Mouse (Mus musculus): ENCODE data around the gene Aurkb.

Gene Aurkb

DNA sequence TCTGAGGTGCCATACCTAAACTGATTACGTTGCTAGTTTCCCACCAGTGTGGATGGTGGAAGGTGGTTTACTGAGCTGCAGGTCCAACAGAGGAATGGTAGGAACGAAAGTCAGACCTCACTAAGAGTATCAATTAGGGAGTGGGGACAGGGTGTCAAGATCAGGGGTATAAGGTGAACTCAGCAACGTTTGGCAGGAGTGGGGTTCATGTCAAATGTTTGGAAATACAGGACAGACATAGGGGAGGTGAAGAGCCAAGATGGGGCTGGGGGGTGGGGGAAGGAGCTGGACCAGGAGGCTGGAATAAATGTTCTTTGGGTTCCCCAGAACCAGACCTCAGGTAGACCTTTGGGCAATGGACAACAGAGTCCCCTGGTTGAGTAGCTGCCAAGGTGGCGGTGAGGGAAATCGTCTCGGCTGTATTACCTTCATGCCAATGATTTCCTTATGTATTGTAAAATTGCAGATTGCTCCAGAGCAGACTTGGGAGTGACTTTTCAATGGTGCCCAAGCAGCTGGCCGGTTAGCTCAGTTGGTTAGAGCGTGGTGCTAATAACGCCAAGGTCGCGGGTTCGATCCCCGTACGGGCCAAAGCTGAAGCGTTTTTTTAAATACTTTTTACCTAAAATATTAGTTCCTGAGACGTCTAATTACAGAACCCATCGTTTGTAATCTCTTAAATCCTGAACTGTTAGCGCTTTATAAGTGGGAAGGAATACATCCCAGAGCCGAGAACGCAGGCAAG is 8.8 kb upstream of the Aurkb start:
- peak; percentile 87 to 91 for DNase-seq

DNA sequence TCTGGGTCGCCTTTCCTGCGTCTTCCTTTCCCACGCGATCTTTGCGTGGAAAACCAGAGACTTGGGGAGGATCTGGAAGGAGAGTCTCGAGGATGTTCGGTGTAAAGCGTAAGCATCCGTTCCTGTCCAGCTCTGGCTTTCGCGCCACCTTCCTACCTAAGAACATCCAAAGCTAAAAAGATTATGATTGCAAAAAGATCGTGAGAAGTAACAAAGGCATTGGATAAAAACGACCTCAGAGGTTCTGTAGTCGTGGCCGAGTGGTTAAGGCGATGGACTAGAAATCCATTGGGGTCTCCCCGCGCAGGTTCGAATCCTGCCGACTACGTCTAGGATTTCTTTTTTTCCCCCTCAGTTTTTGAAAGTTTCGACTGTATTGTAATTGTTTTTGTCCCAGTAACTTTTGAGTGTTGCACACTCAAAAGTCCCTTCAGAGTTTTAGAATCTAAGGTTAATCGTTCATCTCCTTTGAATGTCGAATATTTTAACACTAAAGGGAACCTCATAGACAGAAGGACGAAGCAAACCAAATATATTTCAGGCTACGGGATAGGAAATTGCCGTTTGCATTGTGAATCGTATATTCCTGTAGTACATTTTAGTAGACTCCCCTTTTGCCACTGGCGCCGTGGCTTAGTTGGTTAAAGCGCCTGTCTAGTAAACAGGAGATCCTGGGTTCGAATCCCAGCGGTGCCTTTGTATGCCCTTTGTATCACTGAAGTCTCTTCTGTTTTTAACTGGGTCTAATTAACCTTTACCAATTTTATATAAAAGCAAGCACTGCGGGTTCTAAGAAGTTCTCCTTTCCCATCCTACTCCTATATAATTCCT is 8.0 kb upstream of the Aurkb start:
- peak; percentile 84 to 86 for DNase-seq

DNA sequence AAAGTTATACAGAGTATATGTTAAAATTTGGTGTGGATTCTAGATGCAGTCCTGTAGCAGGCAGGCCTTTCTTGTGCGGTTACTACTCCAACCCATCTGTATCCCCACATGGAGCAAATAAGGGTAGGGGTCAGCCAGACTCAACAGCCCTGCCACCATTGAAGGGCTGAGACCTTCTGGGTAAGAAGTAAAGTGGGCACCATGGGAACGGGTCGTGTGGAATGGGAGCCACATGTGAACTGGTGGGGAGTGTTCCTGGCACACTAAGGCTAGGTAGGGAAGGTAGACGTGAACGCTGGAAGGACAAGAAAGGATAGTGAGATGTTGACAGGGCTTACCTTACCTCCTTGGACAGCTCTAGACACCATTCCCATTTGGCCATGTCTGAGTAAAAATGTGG is 7.3 kb upstream of the Aurkb start:
- no peak for DNase-seq

DNA sequence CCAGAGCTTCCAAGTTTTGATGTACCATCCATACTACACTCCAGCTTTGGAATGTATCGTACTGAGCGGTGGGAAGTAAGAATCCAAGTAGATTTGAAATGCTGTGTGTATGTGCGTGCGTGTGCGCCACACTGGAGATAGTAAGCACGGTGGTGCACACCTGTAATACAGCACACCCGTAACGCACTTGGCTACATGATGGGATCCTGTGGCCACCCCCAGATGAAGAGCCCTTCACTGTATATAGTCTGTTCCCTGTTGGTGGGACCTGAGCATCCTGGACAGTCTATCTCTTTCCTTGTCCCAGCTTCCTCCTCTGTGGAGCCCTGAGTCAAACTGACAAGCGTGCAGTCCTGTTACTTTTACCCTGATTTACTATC is 938 bp downstream of the Aurkb start:
- no peak for DNase-seq

DNA sequence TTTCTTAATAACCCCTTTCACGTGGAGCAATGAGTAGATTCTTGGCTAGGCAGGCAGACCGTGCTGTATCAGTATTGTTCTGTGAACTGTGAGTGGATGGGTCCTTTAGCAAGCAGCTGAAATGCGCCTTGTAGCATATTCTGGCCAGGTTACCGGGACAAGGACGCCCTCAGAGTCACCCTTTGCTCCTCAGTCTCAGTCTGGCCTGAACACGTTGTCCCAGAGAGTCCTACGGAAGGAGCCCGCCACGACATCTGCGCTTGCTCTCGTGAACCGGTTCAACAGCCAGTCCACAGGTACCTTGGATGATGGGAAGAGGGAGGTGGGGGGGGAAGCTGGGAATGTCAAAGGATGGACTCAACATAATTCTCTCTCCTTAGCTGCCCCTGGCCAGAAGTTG is 2.1 kb downstream of the Aurkb start:
- no peak for DNase-seq

DNA sequence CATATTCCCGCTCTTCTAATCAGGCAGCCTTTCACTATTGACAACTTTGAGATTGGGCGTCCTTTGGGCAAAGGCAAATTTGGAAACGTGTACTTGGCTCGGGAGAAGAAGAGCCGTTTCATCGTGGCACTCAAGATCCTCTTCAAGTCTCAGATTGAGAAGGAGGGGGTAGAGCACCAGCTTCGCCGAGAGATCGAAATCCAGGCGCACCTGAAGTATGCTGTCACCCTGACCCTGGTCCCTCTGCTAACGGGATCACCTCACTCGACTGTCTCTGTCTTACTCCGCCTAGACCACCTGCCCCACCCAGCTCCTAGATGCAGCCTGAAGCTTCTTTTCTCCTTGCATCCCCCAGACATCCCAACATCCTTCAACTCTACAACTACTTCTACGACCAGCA is 2.7 kb downstream of the Aurkb start:
- no peak for DNase-seq

DNA sequence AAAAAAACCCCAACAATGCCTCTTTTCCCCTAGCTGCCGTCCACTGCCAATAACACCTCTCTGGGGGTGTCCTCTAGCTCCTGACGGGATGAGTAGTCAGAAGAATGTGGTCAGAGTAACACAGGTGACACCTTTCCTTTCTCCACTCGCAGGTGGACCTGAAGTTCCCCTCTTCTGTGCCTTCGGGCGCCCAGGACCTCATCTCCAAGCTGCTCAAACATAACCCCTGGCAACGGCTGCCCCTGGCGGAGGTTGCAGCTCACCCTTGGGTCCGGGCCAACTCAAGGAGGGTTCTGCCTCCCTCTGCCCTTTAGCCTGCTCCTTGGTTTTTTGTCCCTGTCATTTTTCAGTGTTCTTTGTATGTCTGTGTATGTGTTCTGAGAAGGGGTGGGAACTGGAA is 5.3 kb downstream of the Aurkb start:
- peak in 1 of 2 experiments; percentile 43 for DNase-seq

DNA sequence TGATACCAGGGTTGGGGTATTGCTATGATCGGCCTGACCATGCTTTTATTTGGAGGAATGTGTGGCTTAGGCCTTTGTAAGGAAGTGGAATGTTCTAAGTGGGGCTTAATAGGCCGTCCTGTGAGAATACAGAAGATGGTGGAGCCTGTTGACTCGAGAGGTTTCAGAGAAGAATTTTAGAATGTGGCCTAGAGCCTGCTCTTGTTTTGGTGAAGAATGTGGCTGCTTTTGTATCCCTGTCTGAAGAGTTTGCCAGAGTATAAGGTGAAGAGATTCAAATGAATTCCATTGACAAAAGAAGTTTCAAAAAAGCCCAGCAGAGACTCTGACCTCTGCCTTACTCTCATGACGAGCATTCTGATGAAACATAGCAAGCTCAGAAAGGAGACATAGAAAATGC is 6.3 kb downstream of the Aurkb start:
- DNase-seq: no peak

DNA sequence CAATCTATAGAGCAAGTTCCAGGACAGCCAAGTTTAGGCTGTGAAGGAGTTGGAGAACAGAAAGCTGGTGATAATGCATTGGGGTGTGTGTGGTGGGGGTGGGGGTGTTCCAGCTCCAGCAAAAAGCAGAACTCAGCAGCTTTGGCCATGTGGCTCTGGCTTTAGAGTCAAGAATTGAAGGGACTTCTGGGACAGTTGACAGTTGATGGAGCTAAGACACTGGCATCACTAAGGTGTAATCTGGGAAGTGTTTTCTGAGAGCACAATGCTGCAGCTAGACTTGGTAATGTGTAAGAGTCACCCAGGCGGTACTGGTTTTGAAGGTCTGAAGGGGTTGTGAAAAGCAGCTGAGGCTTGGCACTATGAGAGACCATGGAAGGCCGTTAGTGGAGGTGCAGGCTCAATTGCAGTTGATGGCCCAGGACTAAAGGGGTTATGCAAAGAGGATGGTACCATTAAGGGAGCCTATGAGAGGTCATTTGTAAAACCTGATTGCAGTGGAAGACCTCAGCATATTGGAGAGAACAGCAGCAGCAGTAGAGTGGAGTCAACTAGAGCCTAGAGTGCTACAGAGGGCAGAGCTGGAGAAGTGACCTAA is 7.5 kb downstream of the Aurkb start:
- no peak for DNase-seq

DNA sequence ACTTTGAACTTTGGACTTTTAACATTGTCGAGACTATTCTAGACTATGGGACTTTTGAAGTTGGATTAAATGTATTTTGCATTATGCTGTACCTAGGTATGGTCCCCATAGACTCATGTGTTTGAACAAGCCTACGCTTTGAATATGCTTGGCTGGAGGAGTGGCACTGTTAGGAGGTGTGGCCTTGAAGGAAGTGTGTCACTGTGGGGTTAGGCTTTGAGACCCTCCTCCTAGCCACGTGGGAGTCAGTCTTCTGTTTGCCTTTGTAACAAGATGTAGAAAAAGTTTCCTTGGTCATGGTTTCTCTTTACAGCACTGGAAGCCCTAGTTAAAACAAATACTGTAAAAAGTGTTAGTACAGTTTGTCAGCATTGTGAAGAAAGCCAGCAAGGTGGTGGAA is 8.4 kb downstream of the Aurkb start:
- DNase-seq: no peak

DNA sequence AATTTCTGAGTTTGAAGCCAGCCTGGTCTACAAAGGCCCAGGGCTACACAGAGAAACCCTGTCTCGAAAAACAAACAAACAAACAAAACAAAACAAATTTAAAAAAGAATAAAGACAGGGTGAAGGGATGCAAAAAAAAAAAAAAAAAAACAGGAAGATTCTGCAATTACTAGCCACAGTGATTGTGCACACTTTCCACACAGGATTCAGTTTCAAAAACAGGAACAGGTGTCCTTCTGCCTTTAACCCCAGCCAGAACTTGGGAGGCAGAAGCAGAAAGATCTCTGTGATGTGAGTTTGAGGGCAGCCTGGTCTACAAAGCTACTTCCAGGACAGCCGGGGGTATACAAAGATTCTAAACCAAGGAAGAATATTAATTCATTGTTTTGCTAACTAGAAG is 12.8 kb downstream of the Aurkb start:
- no peak for DNase-seq

DNA sequence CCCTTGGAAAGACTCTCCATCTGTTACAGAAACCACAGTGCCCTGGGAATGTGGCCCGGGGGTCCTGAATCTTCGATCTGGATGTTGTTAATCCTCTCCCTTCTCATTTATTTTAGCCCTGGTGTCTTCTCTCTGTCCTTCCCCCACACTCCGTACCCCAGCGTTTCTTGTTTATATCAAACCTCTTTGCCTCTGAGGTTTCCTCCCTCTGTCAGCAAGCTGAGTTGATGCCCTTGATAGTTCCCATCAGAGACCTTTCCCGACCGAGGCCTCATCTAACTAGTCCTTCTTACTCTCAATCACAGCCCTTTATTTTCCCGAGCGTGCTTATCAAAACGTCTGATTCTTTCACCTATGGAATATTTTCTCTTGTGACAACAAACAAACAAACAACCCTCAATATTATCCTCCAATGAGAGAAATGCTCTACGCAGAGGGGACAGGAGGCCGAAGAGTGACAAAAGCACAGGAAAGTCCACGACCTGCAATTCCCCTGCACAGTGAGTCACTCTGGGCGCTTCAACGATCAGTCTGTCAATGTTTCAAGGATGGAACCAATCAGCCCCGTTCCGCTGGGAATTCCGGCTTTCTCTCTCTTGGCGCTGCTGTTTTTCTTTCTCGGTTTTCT is 13.4 kb downstream of the Aurkb start:
- no peak for DNase-seq

DNA sequence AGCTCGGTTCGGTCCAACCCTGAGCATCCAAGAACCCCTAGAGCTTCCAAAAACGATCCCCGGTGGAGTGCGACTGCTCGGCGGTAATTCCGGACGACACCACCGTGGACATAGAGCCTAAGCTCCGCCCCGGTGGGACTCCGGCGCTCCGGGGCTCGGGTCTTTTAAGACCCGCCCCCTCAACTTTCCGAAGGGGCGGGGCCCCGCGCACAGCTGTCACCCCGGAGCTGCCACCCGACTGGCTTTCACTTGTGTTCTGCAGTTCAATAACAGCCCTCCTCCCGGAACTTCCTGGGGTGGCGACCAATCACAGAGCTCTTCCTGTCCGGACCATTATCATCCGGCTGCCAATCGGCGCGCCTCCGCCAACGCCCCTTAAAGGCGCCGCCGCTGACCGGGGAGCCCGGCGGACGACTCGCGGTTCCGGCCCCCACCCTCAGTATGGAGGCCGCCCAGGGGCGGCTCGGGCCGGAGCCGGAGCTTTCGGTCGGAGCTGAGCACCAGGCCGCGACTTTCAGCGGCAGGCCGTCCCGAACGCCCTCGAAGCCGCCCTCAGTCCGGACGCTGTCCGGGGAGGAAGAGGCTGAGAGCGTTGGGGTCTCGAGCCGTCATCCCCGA is 14.0 kb downstream of the Aurkb start, which contains the start of gene Borcs6:
Gene Borcs6 (plus strand): TSS at position 361 of the 618 bp plus-strand sequence.
- DNase-seq: peak; percentile 96 to 98

DNA sequence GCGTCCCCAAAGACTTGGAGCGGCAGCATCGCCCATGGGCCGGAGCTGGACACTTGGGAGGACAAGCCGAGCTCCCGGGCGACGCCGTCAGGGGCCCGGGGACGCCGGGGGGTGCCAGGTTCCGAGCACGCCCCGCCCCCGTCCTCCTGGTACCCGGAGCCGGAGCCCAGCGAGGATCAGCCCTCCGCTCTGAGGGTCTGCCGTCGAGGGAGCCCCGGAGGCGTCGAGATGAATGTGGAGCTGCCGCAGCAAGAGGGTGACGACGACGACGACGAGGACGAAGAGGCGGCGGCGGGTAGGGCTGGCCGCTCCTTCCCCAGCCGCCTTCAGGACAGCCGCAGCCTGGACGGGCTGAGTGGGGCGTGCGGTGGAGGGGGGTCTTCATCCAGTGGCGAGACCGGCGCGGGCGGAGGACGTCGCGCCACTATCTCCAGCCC is 14.5 kb downstream of the Aurkb start:
- peak in 1 of 2 experiments; percentile 74 for DNase-seq

DNA sequence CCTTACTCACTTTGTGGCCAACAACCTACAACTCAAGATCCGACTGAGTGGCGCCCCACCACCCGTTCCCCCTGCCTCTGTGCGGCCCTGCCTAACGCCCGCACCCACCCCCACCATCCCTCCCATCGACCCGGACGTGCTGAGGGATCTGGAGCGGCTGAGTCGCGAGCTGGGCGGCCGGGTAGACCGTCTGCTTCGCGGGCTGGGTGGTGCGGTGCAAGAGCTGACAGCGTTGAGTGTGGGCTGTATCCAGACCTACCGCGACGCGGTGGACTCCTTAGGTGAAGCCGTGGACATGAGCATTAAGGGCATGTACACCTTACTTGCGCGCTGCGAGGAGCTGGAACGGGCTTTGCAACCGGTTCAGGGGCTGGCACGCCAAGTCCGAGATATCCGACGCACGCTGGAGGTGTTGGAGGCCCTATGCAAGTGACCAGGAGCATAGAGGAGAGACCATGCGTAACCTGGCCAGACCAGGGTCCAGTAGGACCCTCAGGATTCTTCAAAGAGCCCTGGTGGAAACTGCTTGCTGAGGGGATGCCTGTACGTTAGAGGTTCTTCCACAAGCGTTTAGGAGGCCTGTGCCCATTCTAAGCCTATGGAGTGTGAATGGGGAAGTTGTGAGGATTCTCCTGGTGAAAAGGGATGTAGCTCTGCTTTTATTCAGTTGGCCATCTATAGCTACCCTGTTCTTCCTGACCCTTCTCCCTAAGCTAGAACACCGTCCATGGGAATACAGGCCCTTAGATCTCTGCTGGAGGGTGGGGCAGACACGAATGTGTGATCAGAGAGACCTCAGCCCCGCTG is 15.2 kb downstream of the Aurkb start:
- peak in 1 of 2 experiments; percentile 55 for DNase-seq

DNA sequence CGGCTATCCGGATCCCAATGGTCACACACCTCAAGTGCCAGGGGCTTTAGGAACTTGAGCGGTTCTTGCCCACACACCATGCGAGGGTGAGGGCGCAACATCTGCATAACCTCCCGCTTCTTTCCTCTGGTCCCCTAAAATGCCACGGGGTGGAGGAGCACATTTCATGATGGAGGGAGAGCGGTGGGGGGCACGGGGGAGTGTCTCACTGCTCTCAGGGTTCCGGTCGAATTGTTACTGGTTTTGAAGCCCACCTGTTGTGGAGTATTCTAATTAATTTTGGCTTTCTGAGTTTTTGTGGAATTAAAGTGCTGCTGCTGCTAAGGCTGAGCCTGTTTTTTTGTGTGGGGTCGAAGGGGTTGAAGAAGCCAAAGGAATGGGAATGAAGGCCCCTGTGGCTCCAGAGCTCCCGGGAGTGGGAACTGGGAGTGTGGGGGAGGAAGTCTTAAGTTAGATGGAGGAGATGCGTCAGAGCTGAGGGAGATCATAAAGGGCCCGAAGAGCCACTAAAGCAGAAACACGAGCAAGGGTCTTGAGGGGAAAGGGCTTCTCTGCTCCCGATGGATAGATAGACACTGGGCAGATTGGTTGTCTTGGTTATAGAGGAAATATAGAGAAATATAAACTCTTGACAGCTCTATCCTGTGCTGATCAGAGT is 15.9 kb downstream of the Aurkb start:
- DNase-seq: peak in 1 of 2 experiments; percentile 20

DNA sequence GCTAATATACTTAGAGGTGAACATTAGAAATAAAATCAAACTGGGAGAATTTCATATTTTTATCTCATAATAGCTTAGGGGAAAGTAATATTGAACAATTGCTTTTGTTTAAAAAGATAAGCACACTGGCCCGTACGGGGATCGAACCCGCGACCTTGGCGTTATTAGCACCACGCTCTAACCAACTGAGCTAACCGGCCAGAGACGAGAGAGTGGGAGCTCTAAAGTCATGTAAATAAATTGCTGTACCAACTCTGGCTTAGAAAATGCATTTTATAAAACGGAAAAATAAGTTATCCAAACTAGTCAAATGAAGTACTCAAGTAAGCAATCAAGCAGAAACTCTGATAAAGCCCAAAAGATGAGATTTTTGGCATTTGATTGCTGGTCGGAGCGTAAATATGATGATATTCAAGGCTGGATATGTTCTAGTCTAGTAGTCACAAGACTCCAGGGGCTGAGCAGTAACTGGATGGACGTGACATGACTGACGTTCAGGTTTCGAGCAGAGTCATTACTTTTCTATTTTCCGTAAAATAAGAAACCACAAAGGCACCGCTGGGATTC is 16.8 kb downstream of the Aurkb start:
- DNase-seq: peak; percentile 81 to 89

DNA sequence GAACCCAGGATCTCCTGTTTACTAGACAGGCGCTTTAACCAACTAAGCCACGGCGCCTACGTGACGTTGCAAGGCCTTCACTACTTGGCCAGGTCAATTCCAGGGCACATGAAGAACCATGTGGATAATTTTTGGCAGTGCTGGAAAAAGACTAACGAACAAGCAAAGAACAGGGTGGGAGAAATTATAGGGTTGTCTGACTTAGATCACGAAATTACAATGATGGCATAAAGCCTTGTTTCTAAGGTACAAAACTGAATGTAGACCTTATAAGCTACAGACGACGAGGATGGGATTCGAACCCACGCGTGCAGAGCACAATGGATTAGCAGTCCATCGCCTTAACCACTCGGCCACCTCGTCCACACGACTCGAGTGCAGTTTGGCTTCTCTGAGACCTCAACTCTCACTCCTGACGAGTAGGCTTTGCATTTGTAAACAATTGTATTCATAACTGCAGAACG is 17.3 kb downstream of the Aurkb start:
- DNase-seq: peak; percentile 95 to 96

DNA sequence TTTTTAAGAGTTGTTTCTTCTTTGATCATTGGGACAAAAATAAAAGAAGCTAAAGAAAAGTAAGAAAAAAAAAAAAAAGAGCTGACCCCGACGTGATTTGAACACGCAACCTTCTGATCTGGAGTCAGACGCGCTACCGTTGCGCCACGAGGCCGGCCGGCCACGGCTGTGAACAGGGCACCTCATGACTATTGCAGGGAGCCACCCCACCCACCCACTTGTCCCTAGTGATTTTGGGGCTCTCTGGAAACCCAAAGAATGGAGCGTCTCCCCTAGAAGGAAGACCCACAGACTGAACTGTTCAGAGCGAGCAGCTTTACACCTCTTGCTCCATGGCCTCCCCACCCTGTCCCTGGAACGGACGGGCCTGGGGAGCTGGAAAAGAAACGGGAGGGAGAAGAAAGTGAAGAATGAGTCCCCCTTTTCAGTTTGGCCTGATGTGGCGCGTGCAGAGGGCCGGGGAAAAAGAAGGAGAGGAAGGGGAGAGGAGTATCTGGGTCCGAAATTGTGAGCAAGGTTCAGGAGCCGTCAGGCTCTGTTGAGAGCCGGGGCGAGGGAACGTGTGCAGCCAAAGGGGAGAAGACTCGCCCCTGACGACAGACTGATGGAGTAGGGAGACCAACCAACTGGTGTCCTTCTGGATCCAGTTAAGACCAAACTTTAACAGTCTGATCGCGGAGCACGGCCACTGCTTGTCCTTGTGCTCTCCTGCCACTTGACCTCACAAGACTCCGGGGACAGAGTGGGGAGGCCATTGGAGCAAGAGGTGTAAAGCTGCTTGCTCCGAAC is 18.2 kb downstream of the Aurkb start:
- peak; percentile 74 to 89 for DNase-seq

Measured in kidney, postnatal 36 days (tissue).